Mouse (Mus musculus) erythroblast, adult 5-6 weeks (primary cell): ENCODE results near the gene Enoph1. TPM values are rescaled to one million over a fixed set of nuclear protein-coding genes. Genes with fewer than 3 reads are reported as not detected.

Experiments
- ATAC-seq: replicated peaks from 2 replicates; pipeline ENCODE4 v1.8.0; 2016; ENCODE audit warnings: moderate number of reproducible peaks, mild to moderate bottlenecking, moderate TSS enrichment, inconsistent platforms; ENCODE audit not compliant: poor library complexity, low FRiP score, severe bottlenecking
- total RNA-seq, 2 experiments: library from RNA; stranded (forward) in 1 of 2; stranded (reverse) in 1 of 2; fragments of 150-400 nt in 1 of 2; fragments of 200-764, 138-1000 nt in 1 of 2; gene quantifications; 2 replicates each; pipeline versions ENCODE4 v1.2.3 to v1.2.4; 2015 to 2017; ENCODE audit warnings: low replicate concordance in 2 of 2

Enoph1 gene
- total RNA-seq, 2 experiments from 2014 or later, result 7.2 to 11.5 TPM

DNA sequence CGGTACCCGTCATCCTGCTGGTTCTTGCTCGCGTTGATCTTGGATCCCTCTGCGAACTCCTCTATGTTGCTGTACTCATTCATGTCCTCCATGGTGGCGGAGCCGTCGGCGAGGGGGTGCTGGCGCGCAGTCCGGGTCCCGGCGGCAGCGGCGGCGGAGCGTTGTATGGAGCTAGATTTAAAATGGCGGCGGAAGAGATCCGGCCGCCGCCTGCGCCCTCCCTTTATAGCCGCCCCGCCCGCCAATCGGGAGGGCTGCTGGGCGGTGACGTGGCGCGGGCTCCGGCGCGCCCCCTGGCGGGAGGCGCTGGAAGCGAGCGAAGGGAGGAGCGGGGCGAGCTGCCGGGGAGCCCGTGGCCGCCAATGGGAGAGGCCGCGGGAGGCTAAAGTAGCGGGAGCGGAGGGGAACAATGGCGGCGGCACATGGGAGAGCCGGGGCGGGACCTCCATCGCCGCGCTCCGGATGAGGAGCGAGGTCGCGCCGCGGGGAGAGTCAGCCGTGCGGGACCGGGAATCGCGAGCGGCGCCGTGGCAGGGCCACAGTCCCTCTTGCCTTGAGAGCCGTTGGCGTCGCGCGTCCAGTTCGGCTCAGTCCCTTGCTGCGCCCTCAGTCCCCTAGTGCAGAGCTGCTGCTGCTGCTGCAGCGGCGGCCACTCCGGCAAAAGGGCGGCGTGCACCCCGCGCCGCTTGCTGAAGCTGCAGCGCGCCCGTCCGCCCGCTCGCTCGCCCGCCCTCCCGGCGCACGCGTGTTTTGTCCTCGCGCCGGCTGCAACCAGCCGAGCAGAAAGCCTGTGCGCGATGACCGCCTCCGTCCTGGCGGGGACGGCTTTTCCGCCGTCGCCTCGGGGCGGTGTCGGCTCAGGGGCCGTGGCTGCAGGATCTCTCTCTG is 827 bp upstream of the Enoph1 start:
- ATAC-seq, result peak; percentile 70

DNA sequence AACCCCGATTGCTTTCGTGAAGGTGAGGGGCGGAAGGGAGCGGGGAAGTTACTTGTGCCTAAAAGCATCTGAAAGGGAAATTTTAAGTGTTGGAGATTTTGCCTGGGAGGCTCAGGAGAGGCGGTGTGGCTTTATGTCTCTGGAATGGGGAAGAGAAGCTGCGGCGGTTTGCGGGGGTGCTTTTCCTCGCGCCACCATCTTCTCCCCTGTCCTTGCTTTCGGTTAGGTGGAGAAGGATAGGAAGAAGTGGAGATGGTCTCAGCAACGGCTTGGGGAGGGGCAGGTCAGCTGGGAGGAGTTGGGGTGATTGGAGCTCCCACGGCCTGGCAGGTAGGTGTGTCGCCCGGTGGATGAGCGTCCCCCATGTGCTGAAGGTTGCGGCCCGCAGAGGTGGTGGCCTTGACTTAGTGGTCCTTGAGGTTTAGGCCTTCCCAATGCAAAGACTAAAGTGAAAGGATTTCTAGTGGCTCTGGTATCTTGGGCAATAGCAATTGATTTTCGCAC is 548 bp downstream of the Enoph1 start:
- ATAC-seq, result peak; percentile 17; the same call in 1 of the 2 replicates

DNA sequence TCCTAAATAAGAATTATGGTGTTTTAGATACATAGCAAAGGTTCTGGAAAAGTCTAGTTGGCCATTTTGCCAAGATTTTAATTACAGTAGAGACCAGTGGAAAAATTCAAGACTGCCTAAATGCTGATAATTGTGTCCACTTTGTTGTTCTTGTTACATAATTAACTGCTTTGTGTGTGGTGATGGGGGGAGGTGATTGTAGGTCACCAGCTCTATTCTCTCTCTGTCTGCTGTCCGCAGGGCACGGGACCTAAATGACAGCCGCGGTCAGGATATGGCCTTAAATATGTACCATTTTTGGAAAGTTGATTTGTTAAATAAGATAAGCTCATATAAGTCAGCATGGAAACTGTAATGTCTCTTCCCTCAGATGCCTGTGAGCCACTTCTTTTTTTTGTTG is 1.5 kb downstream of the Enoph1 start:
- no peak for ATAC-seq

DNA sequence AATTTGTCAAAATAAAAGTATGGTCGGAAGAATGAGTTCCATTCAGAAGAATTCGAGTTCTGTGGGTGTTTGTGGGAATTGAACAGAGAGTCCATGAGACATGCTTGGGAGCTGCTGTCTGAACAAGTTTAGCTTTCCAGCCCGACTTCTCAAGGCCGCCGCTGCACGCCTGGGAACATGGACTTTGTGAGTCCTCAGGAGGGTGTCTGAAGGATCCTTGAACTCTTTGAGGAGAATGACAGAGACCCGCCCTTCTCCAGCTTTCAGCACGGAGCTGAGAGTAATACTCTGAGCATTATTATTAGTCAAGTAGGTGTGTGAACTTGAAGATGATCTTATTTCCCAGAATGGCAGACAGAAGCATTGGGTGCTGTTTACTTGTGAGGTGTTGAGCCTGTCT is 2.7 kb downstream of the Enoph1 start:
- no peak for ATAC-seq

DNA sequence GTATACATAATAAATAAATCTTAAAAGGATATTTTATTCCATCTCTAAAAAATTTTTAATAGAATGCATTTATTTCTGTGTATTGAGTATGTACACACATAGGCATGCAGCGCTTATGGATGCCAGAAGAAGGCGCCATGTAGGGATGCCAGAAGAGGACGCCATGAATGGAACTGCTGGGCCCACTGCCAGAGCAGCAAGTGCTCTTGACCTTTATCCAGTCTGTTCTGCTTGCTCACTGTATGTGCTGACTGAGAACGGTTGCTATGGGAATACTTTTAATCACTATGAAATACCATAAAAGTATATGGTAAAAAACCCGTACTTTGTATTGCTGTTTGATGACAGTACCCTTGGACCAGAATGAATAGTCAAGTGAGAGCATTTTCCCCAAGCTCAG is 3.6 kb downstream of the Enoph1 start:
- ATAC-seq, result no peak

DNA sequence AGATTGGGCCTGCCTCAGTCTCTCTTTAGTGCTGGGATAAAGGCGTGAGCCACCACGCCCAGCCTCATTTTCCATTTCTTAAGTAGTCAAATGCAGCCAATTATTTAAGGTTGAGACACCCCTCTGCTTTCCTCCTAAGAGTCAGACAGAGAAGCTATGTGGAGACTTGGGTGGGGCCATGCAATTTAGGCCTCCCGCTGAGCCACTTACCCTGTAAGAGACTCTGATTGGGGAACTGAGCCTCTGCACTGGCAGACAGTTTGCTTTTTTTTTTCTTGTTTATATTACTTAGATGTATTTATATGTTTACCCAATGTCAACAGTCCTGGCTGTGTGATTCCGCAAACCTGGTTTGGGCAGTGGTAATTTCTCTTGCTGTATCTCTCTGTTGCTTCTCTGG is 4.2 kb downstream of the Enoph1 start:
- ATAC-seq, result no peak

DNA sequence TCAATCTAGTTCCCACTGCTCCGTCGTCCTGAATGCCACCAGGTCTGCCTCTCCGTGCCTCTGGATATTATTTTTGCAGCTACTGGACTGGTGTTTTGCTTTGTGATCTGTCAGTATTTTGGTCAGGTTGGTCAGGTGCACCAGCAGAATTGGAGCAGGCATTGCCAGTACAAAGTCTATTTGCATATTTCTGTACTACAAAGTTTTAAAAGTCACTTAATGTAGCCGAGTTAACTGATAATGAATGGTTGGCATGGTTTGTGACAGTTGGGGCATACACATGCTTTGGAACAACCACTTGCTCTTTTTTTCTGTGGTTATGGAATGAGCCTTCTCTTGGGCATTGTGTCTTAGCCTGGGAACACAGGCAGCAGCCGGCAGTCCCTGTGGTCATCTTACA is 4.8 kb downstream of the Enoph1 start:
- ATAC-seq, result no peak

DNA sequence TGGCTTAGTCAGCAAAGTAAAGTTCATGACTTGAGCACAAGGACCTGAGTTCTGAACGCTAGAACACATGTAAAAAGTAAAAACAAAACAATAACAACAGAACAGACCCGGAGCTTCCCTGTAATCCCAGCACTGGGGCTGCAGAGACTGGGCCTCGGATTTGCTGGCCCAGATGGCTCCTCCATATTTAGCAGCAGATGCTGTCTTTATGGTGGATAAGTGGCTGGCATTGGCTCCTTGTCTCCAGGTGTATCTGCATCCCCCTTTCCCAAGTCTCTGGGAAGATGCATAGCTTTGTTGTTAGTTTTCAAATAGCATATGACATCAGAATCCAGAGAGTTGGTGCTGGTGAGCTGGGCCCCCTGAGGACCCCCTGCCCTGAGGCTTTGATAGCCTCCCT is 6.3 kb downstream of the Enoph1 start:
- no peak for ATAC-seq

DNA sequence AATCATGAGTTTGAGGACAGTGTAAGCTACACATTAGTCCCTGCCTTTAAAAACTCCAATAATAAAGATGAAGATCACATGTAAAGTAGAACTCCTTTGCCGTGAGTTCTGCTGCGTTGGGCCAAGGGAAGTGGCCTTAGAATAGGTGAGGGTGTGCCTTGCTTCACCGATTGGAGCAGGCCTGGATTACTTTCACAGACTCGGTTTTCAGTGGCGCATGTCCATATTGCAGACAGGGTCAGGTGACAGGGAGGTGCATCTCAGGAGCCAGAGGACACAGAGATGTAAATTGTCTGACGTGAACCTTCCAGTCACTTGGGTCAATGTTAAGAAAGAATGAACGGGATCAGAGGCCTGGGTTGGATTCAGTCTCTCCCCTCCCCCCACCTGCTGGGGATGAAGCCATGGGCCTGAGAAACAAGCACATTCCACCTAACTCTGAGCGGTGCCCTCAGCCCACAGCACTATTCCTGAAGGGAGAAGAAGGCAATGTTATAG is 7.4 kb downstream of the Enoph1 start:
- no peak for ATAC-seq

DNA sequence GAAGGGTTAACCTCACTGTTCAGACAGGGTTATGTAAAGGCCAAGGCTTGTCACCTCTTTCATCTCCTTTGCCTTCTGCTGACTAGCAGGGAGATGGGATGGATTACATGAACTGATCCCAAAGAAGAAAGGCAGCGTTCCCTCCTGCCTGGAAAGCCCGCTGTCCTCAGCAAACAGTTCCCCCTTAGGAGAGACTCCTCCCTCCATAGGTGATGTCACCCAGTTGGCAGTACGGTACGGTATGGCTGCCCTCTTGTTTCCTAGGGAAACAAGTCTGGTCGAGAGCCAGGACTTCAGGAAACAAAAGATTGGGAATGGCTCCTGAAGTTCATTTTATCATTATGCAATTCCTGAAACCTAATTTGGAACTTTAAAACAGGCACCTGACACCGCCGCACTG is 8.1 kb downstream of the Enoph1 start:
- ATAC-seq, result no peak

DNA sequence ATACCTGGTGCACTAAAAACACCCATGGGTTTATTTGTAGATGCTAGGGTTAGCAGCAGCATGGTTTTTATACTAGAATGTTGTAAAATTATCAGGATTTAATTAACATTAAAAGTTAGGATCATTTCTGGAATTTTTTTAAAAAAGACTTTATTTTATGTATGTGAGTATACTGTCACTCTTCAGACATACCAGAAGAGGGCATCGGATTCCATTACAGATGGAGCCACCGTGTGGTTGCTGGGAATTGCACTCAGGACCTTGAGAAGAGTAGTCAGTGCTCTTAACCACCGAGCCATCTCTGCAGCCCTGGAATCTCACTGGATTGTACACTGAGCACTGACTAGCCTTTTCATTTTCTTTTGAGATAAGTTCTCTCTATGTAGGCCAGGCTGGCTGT is 10.1 kb downstream of the Enoph1 start:
- no peak for ATAC-seq

DNA sequence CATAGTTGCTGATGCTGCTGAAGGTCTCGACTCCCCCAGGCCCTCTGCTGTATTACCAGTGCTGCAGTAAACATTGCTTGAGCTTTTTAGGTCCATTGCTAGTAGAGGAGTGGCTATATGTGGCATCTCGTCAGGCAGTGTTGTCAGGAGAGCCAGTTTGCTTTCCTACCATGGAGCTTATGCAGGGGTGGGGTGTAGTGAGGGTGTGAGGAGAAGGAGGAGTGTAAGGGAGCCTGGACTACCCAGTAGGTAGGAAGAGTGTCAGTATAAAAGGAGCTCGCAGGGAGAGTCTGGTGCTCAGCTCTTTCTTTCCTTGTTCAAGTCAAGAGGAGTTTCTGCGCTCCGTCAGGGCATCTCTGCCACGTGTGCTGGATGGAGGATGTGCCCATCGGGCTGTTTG is 12.9 kb downstream of the Enoph1 start:
- no peak for ATAC-seq

DNA sequence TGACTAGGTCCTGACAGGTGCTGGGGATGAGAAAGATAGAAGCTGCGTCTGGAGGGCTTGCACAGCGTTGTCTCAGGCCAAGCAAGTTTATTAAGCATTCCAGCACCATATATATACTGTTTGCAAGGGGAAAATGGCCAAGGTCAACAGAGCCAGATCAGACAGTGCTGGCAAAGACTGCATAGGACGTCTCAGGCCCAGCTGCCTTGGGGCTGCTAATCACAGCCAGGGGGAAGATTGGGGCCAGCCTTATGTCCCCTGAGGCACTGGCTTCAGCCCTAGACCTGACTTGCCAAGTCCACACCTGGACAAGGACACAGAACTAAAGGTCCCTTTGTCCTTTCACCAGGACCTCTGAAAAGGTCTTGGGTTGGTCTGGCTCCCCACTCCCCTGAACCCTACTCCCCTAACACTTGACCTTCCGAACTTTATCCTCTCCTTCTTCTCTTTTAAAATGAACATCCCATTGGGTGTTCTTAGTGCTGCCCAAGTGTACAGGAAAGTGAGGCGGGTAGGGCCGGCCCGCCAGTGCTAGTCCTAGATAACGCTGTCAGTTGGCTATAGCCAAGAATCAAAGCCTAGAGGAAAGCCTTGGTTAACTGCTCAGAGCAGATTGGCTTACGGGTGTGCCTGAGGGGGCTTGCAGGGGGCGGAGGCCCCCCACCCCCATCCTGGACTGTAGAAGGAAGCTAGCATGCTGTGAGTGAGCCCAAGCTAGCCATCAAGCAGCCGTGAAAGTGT is 15.2 kb downstream of the Enoph1 start:
- ATAC-seq, result 0 out of 2 replicates have a peak, but pooled peaks have one; percentile 42

DNA sequence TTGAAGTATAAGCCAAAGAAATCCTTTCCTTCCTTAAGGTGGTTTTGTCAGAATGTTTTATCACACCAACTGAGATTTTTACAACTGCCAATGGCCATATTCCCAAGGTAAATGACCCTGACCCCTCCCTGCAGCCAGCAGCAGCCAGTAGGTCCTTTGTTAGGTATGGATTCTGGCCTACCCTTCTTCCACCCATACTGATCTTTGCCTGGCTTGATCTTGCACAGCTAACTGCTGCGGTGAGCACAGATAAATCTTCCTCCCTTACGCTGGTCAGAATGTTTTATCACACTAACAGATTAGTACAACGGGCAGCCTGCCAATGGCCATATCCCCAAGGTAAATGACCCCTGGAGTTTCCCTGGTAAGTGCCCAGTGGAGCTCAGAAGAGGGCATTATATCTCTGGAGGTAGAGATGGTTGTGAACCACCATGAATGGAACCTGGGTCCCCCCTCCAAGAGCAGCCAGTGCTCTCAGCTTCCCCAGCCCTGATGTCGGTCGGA is 16.1 kb downstream of the Enoph1 start:
- no peak for ATAC-seq

DNA sequence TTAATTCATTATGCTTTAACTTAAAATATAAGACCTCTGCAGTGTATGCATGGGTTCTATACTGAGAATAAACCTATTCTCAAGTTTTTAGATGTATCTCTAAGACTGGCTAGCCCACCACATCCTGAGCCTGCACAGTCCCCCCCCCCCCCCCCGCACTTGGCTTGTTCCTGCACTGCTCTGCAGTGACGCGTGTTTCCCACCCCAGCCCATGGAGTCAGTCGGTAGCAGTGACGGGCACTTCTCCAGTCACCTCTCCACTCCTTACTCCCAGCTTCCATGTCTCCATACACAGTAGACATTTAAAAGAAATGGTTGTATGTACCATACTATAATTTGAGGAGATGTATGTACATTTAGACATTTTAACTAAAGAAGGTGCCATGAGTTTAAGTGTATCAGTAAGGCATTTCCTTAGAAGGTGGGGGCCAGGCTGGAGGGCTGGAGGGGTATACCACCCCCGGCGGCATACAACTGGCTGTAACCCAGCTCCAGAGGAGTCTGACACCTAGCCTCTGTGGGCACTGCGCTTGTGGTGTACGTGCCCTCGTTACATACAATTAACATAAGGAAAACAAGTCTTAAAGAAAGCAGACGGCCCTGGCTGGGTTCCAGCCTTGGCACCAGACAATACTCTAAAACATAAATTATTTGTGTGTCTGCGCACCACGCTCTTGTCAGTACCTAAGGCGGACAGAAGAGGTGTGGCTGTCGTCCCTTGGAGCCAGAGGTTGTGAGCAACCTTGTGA is 17.9 kb downstream of the Enoph1 start:
- ATAC-seq, result no peak

DNA sequence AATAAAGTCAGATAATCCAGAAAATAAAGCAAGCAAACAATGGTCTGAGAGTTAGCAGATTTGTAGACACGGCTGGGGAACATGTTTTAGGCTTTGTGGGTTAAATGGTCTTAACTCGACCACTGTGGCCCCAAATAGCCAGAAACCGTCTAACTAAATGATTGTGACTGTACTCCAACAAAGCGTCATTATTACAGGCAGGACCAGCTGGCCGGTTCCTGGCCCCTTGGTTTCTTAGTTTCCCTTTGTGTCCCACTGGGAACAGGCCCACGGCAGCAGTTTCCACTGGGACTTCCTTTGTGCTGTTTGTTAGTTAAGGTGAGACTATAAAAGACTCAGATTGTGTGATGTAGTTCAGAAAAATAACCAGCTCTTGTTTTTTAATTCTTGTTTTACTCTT is 18.9 kb downstream of the Enoph1 start:
- no peak for ATAC-seq

DNA sequence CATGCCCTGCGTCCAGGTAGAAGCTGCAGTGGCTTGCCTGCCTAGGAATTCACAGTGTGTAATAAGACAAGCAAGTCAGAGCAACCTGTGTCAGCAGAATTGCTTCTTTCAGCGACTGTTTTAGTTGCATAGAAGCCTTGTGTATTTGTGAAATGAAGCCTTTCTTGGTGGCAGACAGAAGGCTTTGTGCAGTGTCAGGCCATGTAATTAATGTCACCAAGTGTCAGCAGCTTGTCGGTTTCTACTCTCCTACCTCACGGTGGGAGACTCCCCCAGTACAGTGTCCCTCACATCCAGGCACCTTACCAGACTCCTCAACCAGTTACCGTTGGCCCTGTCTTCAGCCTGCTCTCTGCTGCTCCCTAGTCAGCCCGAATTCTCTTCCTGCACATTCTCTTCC is 19.5 kb downstream of the Enoph1 start:
- ATAC-seq, result no peak

DNA sequence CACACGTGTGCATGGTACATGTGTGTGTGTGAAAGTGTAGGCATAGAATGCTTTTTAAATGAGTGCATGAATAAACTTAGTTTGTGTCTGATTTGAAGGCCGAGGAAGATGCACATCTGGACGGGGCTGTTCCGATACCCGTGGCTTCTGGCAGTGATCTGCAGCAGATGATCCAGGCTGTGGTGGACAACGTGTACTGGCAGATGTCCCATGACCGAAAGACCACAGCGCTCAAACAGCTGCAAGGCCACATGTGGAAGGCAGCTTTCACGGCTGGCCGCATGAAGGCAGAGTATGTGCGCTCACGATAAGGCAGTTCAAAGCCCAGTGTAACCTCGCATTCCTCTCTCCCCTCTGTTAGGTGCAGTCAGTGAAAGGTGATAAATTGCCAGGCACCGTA is 21.1 kb downstream of the Enoph1 start:
- no peak for ATAC-seq

DNA sequence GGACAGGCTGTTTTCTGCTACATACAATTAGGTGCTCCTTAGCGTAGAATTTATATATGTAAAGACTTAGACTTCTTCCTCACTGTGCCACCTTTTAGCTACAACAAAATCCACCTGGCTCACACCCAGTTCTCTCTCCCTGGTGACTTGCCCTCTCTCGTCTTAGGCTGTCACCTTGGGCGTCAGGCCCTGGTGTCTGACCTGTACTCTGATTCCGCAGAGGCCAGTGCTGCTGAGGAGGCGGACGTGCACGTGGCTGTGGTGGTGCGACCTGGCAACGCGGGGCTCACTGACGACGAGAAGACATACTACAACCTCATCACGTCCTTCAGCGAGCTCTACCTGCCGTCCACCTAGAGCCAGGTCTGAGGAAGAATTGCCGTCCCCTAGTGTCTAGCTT is 27.8 kb downstream of the Enoph1 start:
- no peak for ATAC-seq

DNA sequence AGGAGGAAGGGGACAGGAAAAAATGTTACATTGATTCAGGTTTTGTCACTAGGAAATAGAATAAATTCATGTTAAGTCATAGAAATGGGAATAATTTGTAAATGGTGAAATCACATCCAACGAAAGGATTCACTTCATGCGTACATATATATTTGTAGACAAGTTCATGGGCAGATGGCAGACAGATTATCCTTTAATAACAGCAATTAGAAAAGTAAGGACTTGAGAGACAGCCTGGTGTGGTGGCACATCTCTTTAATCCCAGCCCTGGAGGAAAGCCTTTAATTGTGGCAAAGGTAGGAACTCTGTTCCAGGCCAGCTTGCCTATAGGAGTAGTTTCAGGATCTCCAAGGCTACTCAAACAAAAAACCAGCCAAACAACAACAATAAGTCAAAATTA is 29.7 kb downstream of the Enoph1 start:
- ATAC-seq, result no peak
